Mouse (Mus musculus) heart, embryonic 13.5 days (tissue): Measurements from ENCODE around the gene Iqschfp. TPM values are rescaled to one million over a fixed set of nuclear protein-coding genes. Genes with fewer than 3 reads are reported as not detected.

Source experiments
- ATAC-seq: fragments of 200-750 bp; cut with Nextera tagmentation; 2 replicates; pipeline ENCODE4 v1.8.0; 2017; ENCODE audit warnings: moderate TSS enrichment; ENCODE audit not compliant: insufficient number of reproducible peaks, low FRiP score, low TSS enrichment; ENCODE audit errors: extremely low read depth
- H3K27ac ChIP-seq: fragments of 300-500 bp; sonication (generic); replicated peaks from 2 replicates; pipeline ENCODE4 v1.5.1; 2015; ENCODE audit warnings: moderate library complexity, mild to moderate bottlenecking, inconsistent platforms
- H3K27me3 ChIP-seq: fragments of 300-500 bp; sonication (generic); replicated peaks from 2 replicates; pipeline ENCODE4 v1.6.1; 2015; ENCODE audit warnings: mild to moderate bottlenecking, inconsistent platforms
- H3K36me3 ChIP-seq: fragments of 300-500 bp; sonication (generic); 2 replicates; pipeline ENCODE4 v1.6.1; 2015; ENCODE audit warnings: mild to moderate bottlenecking, inconsistent platforms
- H3K4me1 ChIP-seq: fragments of 300-500 bp; sonication (generic); 2 replicates; pipeline ENCODE4 v1.6.1; 2015; ENCODE audit warnings: inconsistent platforms
- H3K4me2 ChIP-seq: fragments of 300-500 bp; sonication (generic); 2 replicates; pipeline ENCODE4 v1.6.1; 2015; ENCODE audit warnings: inconsistent platforms, mild to moderate bottlenecking, moderate library complexity
- H3K4me3 ChIP-seq: fragments of 300-500 bp; sonication (generic); 2 replicates; pipeline ENCODE4 v1.5.1; 2015; ENCODE audit warnings: moderate library complexity, mild to moderate bottlenecking, inconsistent platforms
- H3K9ac ChIP-seq: fragments of 300-500 bp; sonication (generic); 2 replicates; pipeline ENCODE4 v1.6.1; 2015; ENCODE audit warnings: inconsistent platforms, mild to moderate bottlenecking, moderate library complexity
- H3K9me3 ChIP-seq: fragments of 300-500 bp; sonication (generic); 2 replicates; pipeline ENCODE4 v1.6.1; 2016; ENCODE audit warnings: inconsistent platforms
- WGBS: fragments of 180-500 bp; shearing (Covaris S2); methylation state at CpG from one replicate; pipeline ENCODE4 v1.1.7; 2015; ENCODE audit warnings: mixed read lengths; 5-methylcytosine and 5-hydroxymethylcytosine counted together
- polyA plus RNA-seq: library from polyadenylated mRNA; unstranded; fragments of >200 nt; fragmentation: Nextera tagmentation; extraction: Ambion mirVana; gene quantifications from 2 replicates; pipeline ENCODE4 v1.2.1, GENCODE M21; 2015

Iqschfp gene
- polyA plus RNA-seq, 1 experiment from 2014 or later = not detected

DNA sequence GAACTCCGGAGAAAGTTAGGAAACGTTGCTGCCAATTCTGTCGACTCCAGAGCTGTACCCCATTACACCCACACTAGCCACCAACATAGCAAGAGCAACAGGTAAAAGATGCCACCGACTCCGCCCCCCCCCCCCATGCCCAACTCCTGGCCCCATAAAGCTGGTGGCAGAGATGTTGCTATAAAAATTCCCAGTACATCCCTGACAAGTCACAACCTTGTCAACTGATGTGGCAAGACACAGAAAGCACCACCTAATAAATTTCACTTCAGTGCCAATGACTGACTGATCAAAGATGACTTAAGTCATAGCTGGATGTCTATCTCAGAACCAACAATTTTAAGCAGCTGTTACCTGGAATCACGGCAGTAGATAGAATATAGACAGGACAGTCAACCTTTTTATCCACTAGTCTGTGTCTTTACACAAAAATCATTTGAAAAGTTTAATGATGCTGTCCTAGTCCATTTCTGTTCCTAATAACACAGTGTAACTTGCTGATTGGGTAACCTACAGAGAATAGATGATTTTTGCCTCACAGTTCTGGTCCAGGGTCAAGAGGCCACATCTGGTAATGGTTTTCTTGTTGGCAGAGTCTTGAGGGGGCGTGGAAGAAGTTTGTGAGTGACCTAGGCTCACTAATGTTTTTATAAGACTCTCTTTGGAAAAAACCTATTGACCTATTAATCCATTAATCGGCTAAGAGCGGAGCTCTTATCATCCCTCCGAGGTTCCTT lies 561.9 kb downstream of the Iqschfp start:
- no peaks in the 10 kb centered on the region for H3K27me3 ChIP-seq
- no peaks in the 10 kb centered on the region for H3K9me3 ChIP-seq
- ATAC-seq = no peak
- H3K4me2 ChIP-seq = peak overlapping the region; percentile 56
- peak overlapping the region; percentile 53 for H3K27ac ChIP-seq
- no peaks in the 10 kb centered on the region for H3K36me3 ChIP-seq
- no peak overlapping the region for H3K4me3 ChIP-seq
- H3K4me1 ChIP-seq = peaks cover 18% of the 10 kb centered on the region
- no peak overlapping the region for H3K9ac ChIP-seq
- WGBS = 41% methylated on average over 10 of the region's 10 CpGs

DNA sequence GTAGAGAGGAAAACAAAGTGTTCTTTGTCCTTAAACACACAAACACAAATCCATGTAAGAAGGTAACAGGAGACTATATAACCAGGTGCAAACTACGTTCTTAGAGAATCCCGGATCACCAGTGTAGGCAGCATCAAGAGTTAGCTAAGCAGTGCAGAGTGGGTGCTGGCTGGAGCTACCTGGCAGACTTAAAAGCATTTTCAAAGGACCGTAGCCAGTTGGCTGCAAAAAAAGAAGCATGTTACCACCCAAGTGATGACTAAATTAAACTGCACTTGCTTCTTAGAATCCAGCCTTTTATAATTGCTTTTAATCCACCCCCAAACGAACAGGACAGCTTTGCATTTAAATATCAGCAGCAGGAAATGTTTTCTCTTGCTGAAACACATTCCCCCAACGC lies 574.6 kb downstream of the Iqschfp start:
- no peak for ATAC-seq
- no peaks in the 10 kb centered on the region for H3K27me3 ChIP-seq
- no peak overlapping the region for H3K4me2 ChIP-seq
- H3K4me3 ChIP-seq = no peak overlapping the region
- 40% methylated on average over 5 of the region's 5 CpGs for WGBS
- H3K27ac ChIP-seq = peak overlapping the region; percentile 86; the same call in 1 of the 2 replicates
- H3K9ac ChIP-seq = no peak overlapping the region
- no peaks in the 10 kb centered on the region for H3K36me3 ChIP-seq
- peaks cover 47% of the 10 kb centered on the region for H3K4me1 ChIP-seq
- H3K9me3 ChIP-seq = no peaks in the 10 kb centered on the region

DNA sequence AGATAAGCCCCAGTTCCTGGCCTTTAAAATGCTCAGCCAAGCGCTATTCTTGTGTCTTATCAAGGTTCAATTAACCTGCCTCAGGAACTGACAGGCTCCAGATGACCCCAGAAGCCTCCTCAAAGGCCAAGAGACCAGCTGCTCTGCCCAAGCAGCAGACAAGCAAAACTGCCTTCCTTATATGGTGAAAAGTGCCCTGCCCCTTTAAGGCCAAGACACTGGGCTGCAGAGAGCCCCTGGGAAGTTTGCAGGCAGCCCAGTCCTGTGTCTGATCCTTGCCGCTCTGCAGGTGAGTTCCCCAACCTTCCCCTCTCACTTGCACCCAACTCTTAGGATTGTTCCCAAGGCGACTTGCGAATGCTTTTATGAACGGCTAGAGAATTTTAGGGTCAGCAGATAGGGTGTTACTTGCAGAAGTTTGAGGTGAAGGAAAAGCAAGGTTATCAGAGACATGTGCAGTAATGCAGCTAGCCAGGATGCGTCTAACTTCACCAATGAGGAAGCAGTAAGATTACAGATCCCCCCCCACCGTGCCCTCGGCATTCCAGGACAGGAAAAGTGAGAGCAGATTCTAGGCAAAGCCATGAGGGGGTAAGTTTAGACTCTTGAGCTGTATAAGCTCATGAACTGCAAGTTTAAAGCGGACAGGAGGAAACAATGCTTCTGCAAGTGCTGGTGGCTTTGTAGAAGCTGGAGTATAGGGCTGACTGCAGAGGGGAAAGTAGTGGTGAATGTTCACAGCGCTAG lies 576.1 kb downstream of the Iqschfp start:
- WGBS = 1% methylated on average over 10 of the region's 10 CpGs
- Histone ChIP-seq H3K27me3 (no peaks in the 10 kb centered on the region), H3K4me2 (peak overlapping the region; percentile 68), H3K36me3 (no peaks in the 10 kb centered on the region), H3K27ac (peak overlapping the region; percentile 86), H3K9me3 (no peaks in the 10 kb centered on the region), H3K4me1 (peaks cover 47% of the 10 kb centered on the region), H3K4me3 (peak overlapping the region; percentile 54), H3K9ac (peak overlapping the region; percentile 78)
- peak; percentile 19; the same call in 1 of the 2 replicates for ATAC-seq

DNA sequence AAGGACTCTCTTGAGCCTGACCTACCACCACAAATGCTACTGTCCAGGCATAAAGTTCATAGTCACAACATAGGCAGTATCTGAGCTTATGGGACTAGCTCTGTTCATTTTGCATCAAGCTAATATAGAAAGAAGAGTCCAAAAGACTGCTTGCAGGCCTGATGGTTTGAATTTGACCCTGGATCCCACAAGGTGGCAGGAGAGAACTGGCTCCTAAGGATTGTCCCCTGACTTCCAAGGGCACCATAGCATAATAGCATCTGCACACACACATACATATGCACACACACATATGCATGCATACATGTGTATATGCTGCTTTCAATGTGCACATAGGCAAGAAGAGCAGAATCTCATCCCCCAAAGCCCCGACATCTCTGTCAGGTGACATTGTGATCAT lies 577.6 kb downstream of the Iqschfp start:
- ATAC-seq = no peak
- Histone ChIP-seq H3K9ac (0 out of 2 replicates have a peak overlapping the region, but pooled peaks have one; percentile 78), H3K9me3 (no peaks in the 10 kb centered on the region), H3K4me1 (peaks cover 47% of the 10 kb centered on the region), H3K4me3 (peak overlapping the region; percentile 54), H3K27ac (peak overlapping the region; percentile 86), H3K27me3 (no peaks in the 10 kb centered on the region), H3K4me2 (peak overlapping the region; percentile 68), H3K36me3 (no peaks in the 10 kb centered on the region)
- WGBS = 55% methylated on average over 1 of the region's 1 CpGs

DNA sequence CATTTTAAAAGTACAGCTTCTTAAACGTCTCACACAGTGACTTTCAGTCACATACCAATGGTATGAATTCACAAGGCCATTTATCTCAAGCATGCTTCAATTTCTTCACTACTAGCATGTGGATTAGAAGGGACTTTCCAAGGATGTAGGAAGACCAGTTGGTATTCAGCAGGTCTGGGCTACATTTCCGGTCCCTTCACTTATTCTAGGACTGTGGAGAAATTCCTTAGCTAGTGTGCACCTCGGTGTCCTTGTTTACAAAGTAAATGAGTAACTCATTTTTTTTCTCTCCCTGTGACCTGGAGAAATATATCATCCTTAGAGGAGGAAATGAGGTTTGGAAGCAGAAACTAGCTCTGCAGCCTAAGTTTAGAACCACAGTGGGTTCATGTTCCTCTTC lies 578.0 kb downstream of the Iqschfp start:
- H3K27ac ChIP-seq = peak overlapping the region; percentile 59
- peak overlapping the region; percentile 0; the same call in 1 of the 2 replicates for H3K4me3 ChIP-seq
- peak overlapping the region; percentile 68 for H3K4me2 ChIP-seq
- ATAC-seq = no peak
- H3K36me3 ChIP-seq = no peaks in the 10 kb centered on the region
- WGBS = 30% methylated on average over 3 of the region's 3 CpGs
- H3K9ac ChIP-seq = peak overlapping the region; percentile 44; the same call in 1 of the 2 replicates
- no peaks in the 10 kb centered on the region for H3K9me3 ChIP-seq
- H3K27me3 ChIP-seq = no peaks in the 10 kb centered on the region
- H3K4me1 ChIP-seq = peaks cover 47% of the 10 kb centered on the region

DNA sequence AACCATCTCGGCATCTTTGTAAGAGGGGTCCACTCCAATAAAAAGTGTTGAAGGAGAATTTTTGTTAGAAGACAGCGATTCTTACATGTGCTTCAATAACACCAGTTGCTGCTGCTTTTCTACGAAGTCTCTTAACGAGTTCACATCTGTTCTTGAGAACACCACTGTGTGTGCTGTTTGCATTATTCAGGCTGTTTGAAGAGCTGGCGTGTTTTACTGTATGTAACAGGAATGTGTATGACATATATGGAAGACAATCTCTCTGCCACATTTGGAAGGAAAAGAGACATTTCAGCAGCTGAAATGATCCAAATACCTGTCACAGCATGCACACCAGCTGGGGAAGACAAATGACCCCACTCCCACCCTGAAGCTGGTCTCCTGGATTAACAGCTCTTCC lies 578.6 kb downstream of the Iqschfp start:
- H3K27ac ChIP-seq = peak overlapping the region; percentile 59; the same call in 1 of the 2 replicates
- no peaks in the 10 kb centered on the region for H3K9me3 ChIP-seq
- 0 out of 2 replicates have a peak overlapping the region, but pooled peaks have one; percentile 0 for H3K4me3 ChIP-seq
- peak overlapping the region; percentile 68 for H3K4me2 ChIP-seq
- H3K36me3 ChIP-seq = no peaks in the 10 kb centered on the region
- WGBS = 57% methylated on average over 5 of the region's 5 CpGs
- peaks cover 47% of the 10 kb centered on the region for H3K4me1 ChIP-seq
- H3K9ac ChIP-seq = peak overlapping the region; percentile 44
- no peaks in the 10 kb centered on the region for H3K27me3 ChIP-seq
- no peak for ATAC-seq

DNA sequence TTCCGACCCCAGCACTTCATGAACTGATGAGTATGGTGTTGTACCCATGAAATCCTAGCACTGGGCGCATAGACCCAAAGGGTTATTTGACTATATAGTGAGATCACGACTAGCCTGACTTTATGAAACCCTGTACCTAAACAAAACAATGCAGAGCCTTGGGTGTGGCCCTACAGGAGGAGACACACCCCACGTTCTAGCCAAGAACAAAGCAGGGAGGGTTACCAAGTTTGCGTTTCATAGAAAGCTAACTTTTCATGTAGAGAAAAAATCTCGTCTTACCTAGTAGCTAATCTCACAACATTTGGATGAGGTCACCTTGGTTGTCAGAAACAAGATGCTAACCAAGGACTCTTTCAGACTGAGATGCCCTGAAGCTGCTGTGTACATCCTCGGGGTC lies 584.3 kb downstream of the Iqschfp start:
- 80% methylated on average over 7 of the region's 7 CpGs for WGBS
- no peak overlapping the region for H3K4me3 ChIP-seq
- H3K4me2 ChIP-seq = no peak overlapping the region
- H3K27me3 ChIP-seq = no peaks in the 10 kb centered on the region
- no peak for ATAC-seq
- no peaks in the 10 kb centered on the region for H3K9me3 ChIP-seq
- H3K4me1 ChIP-seq = peaks cover 8% of the 10 kb centered on the region
- H3K27ac ChIP-seq = no peak overlapping the region
- no peaks in the 10 kb centered on the region for H3K36me3 ChIP-seq
- H3K9ac ChIP-seq = no peak overlapping the region

DNA sequence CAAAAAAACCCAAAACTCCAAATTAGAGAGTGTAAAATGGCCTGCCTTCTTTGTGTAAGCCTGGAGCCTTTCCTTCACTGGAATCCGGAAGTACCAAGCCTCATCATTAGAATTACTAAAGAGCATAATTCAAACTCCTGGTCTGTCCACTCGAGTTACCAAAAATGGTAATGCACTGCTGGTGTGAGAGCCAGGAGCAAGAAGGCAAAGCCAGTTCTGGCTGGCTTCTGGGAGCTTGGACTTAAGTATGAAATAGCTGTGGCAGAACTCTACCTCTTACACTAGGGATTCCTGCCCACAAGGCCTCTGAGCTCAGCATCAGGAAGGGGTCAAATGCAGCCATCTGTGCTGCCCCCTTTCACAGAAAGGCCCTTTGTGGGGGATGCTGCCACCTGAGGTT lies 585.4 kb downstream of the Iqschfp start:
- Histone ChIP-seq H3K4me3 (no peak overlapping the region), H3K9ac (no peak overlapping the region), H3K27me3 (no peaks in the 10 kb centered on the region), H3K27ac (no peak overlapping the region), H3K4me2 (no peak overlapping the region), H3K36me3 (no peaks in the 10 kb centered on the region), H3K4me1 (peaks cover 8% of the 10 kb centered on the region), H3K9me3 (no peaks in the 10 kb centered on the region)
- 48% methylated on average over 2 of the region's 2 CpGs for WGBS
- ATAC-seq = no peak

DNA sequence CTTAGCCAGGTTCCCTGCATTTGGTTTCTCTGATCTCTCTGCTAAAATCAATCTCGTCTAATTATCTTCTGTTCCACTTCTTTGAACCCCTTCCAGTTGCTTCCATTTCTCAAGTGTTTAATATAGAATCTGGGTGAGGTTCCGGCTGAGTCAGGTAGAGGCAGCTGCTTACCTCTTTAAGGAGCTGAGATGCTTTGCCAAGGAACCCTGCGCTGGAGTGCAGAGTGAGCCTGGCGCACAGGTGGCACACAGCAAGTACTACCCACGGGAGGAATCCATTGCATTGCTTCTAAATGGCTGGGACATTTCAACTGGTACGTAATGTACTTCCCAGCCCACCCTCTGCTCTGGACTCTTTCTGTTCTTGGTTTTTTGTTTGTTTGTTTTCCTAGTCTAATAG lies 587.2 kb downstream of the Iqschfp start:
- Histone ChIP-seq H3K36me3 (no peaks in the 10 kb centered on the region), H3K4me3 (no peak overlapping the region), H3K4me2 (no peak overlapping the region), H3K9me3 (no peaks in the 10 kb centered on the region), H3K27me3 (no peaks in the 10 kb centered on the region), H3K9ac (no peak overlapping the region), H3K4me1 (peaks cover 8% of the 10 kb centered on the region), H3K27ac (no peak overlapping the region)
- no peak for ATAC-seq
- WGBS = 81% methylated on average over 6 of the region's 6 CpGs

DNA sequence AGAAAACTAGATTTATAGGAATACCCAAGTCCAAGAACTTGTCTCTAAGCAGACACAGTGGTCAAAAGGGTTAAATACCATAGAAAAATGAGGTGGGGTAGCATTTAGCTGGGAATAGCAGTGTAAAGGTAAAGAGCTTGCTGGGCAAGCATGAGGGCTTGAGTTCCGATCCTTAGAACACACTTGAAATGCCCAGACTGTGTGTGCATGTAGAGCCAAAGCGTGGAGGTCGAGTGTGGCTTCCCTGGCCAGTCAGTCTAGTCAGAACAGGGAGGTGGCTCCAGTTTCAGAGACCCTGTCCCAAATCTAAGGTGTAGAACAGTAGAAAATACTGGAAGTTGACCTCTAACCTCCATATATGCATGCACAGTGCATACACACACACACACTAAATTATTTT lies 591.5 kb downstream of the Iqschfp start:
- Histone ChIP-seq H3K27me3 (no peaks in the 10 kb centered on the region), H3K36me3 (no peaks in the 10 kb centered on the region), H3K4me2 (no peak overlapping the region), H3K4me1 (no peaks in the 10 kb centered on the region), H3K9ac (no peak overlapping the region), H3K27ac (no peak overlapping the region), H3K9me3 (no peaks in the 10 kb centered on the region), H3K4me3 (no peak overlapping the region)
- WGBS = 89% methylated on average over 3 of the region's 3 CpGs
- ATAC-seq = no peak

DNA sequence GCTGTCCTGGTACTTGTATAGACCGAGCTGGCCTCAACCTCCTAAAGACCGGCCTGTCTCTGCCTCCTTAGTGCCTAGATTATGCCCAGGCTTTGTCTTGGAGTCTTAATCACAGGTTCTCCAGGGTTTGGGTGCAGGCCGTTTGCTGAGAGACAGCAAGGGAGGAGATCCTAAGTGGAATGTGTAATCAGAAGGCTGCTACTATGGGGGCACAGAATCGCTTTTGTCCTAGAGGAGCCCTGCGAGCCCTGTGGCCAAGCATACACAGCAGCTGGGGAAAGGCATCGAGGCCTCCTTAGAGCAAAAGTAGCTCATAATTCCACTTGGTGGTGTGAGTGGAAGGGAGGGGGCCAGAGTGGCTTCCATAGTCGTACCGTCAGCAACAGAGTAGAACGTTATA lies 592.0 kb downstream of the Iqschfp start:
- H3K9me3 ChIP-seq = no peaks in the 10 kb centered on the region
- no peak overlapping the region for H3K4me3 ChIP-seq
- H3K36me3 ChIP-seq = no peaks in the 10 kb centered on the region
- H3K27ac ChIP-seq = no peak overlapping the region
- ATAC-seq = no peak
- no peak overlapping the region for H3K9ac ChIP-seq
- H3K4me1 ChIP-seq = no peaks in the 10 kb centered on the region
- WGBS = 79% methylated on average over 9 of the region's 9 CpGs
- H3K27me3 ChIP-seq = no peaks in the 10 kb centered on the region
- no peak overlapping the region for H3K4me2 ChIP-seq
